8 mouse cellular contexts compared by ENCODE assay signal in the genomic region with DNA sequence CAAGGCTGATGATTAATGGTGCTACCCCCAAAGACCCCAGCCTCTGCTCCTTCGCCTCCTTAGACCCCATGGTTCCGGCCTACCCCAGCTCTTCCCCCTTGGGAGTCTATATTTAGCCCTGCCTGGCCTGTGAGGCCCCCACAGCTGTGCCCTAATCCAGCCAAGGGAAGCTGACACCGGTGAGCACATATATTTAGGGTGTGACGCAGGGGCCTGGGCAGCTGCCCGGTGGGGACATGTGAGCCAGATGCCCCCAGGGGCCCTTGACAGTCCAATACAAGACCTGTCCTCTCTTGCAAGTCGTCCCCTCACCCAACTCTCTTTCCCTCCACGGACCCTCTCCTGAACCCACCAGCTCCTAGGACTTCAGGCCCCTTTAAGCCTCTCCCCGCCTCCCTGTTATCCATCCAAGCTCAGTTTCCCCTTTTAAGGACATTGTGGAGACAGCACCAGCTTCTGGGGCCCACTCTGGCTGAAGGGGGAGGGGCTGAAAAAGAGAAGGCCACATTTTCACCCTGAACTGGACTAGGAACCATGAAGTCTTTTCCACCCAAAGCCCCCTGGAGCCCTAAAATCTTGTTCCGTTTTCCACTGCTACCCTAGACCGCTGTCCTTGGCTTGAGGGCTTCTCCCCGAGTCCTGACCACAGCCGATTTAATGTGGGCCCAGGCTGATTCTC. TPM values are rescaled to one million over a fixed set of nuclear protein-coding genes. Genes with fewer than 3 reads are reported as not detected.
DNase-seq lines count a peak whose midpoint lies in the region; ATAC-seq and TF ChIP-seq lines count a peak whose summit lies in the region.

No protein-coding gene starts in this region.

- H3K4me3 ChIP-seq in ES-Bruce4 (ENCODE audit: low read depth, low read length): 0 out of 2 replicates have a peak overlapping the region, but pooled peaks have one; percentile 69
- peak overlapping the region; percentile 31 for H3K4me3 ChIP-seq in embryonic facial prominence, embryonic 11.5 days (ENCODE audit: low read depth, low read length)
- peak overlapping the region; percentile 96 for H3K4me3 ChIP-seq in heart, embryonic 13.5 days
- H3K4me3 ChIP-seq in midbrain, embryonic 13.5 days (replicated peaks): peak overlapping the region; percentile 40

- TF ChIP-seq EP300 in ES-Bruce4 (IDR thresholded peaks at IDR 0.05; ENCODE audit: insufficient read depth, low read depth, low read length): no peak

- H3K36me3 ChIP-seq in ES-Bruce4 (ENCODE audit: control insufficient read depth, insufficient read depth, low read length, poor library complexity, severe bottlenecking): no peaks in the 10 kb centered on the region
- H3K36me3 ChIP-seq in embryonic facial prominence, embryonic 11.5 days (replicated peaks; ENCODE audit: control insufficient read depth, insufficient read depth, low read depth, low read length): peaks cover 10% of the 10 kb centered on the region
- H3K36me3 ChIP-seq in heart, embryonic 13.5 days: peaks cover 47% of the 10 kb centered on the region
- peaks cover 55% of the 10 kb centered on the region for H3K36me3 ChIP-seq in midbrain, embryonic 13.5 days

- DNase-seq in embryonic facial prominence, embryonic 11.5 days (ENCODE audit: low spot score): no peak
- peak; percentile 61 for DNase-seq in kidney, postnatal 10 days
- DNase-seq in cerebellum, adult 18-20 months: no peak
- no peak for DNase-seq in thymus, postnatal 14 days

- H3K27me3 ChIP-seq in ES-Bruce4 (ENCODE audit: control insufficient read depth, insufficient read depth, low read length, poor library complexity, severe bottlenecking): no peaks in the 10 kb centered on the region
- no peaks in the 10 kb centered on the region for H3K27me3 ChIP-seq in embryonic facial prominence, embryonic 11.5 days (ENCODE audit: control insufficient read depth, insufficient read depth, low read length)
- H3K27me3 ChIP-seq in heart, embryonic 13.5 days (replicated peaks): no peaks in the 10 kb centered on the region
- no peaks in the 10 kb centered on the region for H3K27me3 ChIP-seq in midbrain, embryonic 13.5 days

- TF ChIP-seq POLR2A in ES-Bruce4 (IDR thresholded peaks at IDR 0.05; ENCODE audit: insufficient read depth, low read length): no peak

- no peak for ATAC-seq in embryonic facial prominence, embryonic 11.5 days (replicated peaks; ENCODE audit: insufficient number of reproducible peaks, low FRiP score, low TSS enrichment, low read depth)
- peak; percentile 31; the same call in 1 of the 2 replicates for ATAC-seq in heart, embryonic 13.5 days (ENCODE audit: extremely low read depth, insufficient number of reproducible peaks, low FRiP score, low TSS enrichment)
- ATAC-seq in midbrain, embryonic 13.5 days: no peak
- ATAC-seq in activated CD4-positive, CD25-positive, alpha-beta regulatory T cell, adult 4 months: no peak

- no peak for TF ChIP-seq CTCF in ES-Bruce4 (IDR thresholded peaks at IDR 0.05; ENCODE audit: low read depth, low read length)

- 70% methylated on average over 12 of the region's 12 CpGs for WGBS in embryonic facial prominence, embryonic 11.5 days
- WGBS in heart, embryonic 13.5 days: 21% methylated on average over 12 of the region's 12 CpGs
- 86% methylated on average over 12 of the region's 12 CpGs for WGBS in midbrain, embryonic 13.5 days

- H3K4me2 ChIP-seq in embryonic facial prominence, embryonic 11.5 days (ENCODE audit: low read depth, low read length): peak overlapping the region; percentile 67; the same call in 1 of the 2 replicates
- peak overlapping the region; percentile 98 for H3K4me2 ChIP-seq in heart, embryonic 13.5 days
- H3K4me2 ChIP-seq in midbrain, embryonic 13.5 days (replicated peaks): peak overlapping the region; percentile 97

- H3K9me3 ChIP-seq in ES-Bruce4 (replicated peaks; ENCODE audit: control insufficient read depth, insufficient read depth, low read length, poor library complexity, severe bottlenecking): no peaks in the 10 kb centered on the region
- no peaks in the 10 kb centered on the region for H3K9me3 ChIP-seq in embryonic facial prominence, embryonic 11.5 days (replicated peaks; ENCODE audit: control insufficient read depth, low read length)
- no peaks in the 10 kb centered on the region for H3K9me3 ChIP-seq in heart, embryonic 13.5 days
- H3K9me3 ChIP-seq in midbrain, embryonic 13.5 days: no peaks in the 10 kb centered on the region

- H3K9ac ChIP-seq in ES-Bruce4 (ENCODE audit: low read depth, poor library complexity, severe bottlenecking): peak overlapping the region; percentile 48; the same call in 1 of the 2 replicates
- H3K9ac ChIP-seq in embryonic facial prominence, embryonic 11.5 days (replicated peaks; ENCODE audit: low read length): peak overlapping the region; percentile 53; the same call in 1 of the 2 replicates
- peak overlapping the region; percentile 98 for H3K9ac ChIP-seq in heart, embryonic 13.5 days
- H3K9ac ChIP-seq in midbrain, embryonic 13.5 days (replicated peaks): peak overlapping the region; percentile 64

- H3K27ac ChIP-seq in ES-Bruce4 (ENCODE audit: insufficient read depth, low read length): no peak overlapping the region
- H3K27ac ChIP-seq in embryonic facial prominence, embryonic 11.5 days (replicated peaks; ENCODE audit: low read depth, low read length): no peak overlapping the region
- H3K27ac ChIP-seq in heart, embryonic 13.5 days (replicated peaks): peak overlapping the region; percentile 98
- H3K27ac ChIP-seq in midbrain, embryonic 13.5 days: no peak overlapping the region

- no peaks in the 10 kb centered on the region for H3K4me1 ChIP-seq in ES-Bruce4 (ENCODE audit: control insufficient read depth, insufficient read depth, low read length)
- peaks cover 6% of the 10 kb centered on the region for H3K4me1 ChIP-seq in embryonic facial prominence, embryonic 11.5 days (ENCODE audit: control insufficient read depth, insufficient read depth, low read length)
- peaks cover 69% of the 10 kb centered on the region for H3K4me1 ChIP-seq in heart, embryonic 13.5 days
- peaks cover 50% of the 10 kb centered on the region for H3K4me1 ChIP-seq in midbrain, embryonic 13.5 days (replicated peaks)

RNA-seq across cellular contexts. Expression of a gene that starts 0.9 kb away (rescaled TPM):
- polyA plus RNA-seq in ES-Bruce4 (2011; ENCODE audit: insufficient read depth, insufficient read length, low read depth, missing spikeins): 4.3 and 5.4 TPM in 2 replicates
- 4.5 and 5.5 TPM in 2 replicates for polyA plus RNA-seq in embryonic facial prominence, embryonic 11.5 days (2014; fragmentation: Nextera tagmentation; extraction: Ambion mirVana)
- 85.9 and 96.8 TPM in 2 replicates for polyA plus RNA-seq in heart, embryonic 13.5 days (2015; fragmentation: Nextera tagmentation; extraction: Ambion mirVana)
- 8.9 and 10.5 TPM in 2 replicates for polyA plus RNA-seq in midbrain, embryonic 13.5 days (2015; fragmentation: Nextera tagmentation; extraction: Ambion mirVana)
- 10 to 100 TPM; 16.5 to 26.4 TPM for polyA plus RNA-seq in activated CD4-positive, CD25-positive, alpha-beta regulatory T cell, adult 4 months (2017; shearing (Covaris generic))

RNA-seq across cellular contexts. Expression of a gene that starts 4.3 kb away (rescaled TPM):
- 13.1 and 14.6 TPM in 2 replicates for polyA plus RNA-seq in ES-Bruce4 (2011; ENCODE audit: insufficient read depth, insufficient read length, low read depth, missing spikeins)
- 137 and 151 TPM in 2 replicates for polyA plus RNA-seq in embryonic facial prominence, embryonic 11.5 days (2014; fragmentation: Nextera tagmentation; extraction: Ambion mirVana)
- polyA plus RNA-seq in heart, embryonic 13.5 days (2015; fragmentation: Nextera tagmentation; extraction: Ambion mirVana): 79.7 and 82.6 TPM in 2 replicates
- polyA plus RNA-seq in midbrain, embryonic 13.5 days (2015; fragmentation: Nextera tagmentation; extraction: Ambion mirVana): 179 and 197 TPM in 2 replicates
- 10 to 100 TPM; 20.1 to 44.7 TPM for polyA plus RNA-seq in activated CD4-positive, CD25-positive, alpha-beta regulatory T cell, adult 4 months (2017; shearing (Covaris generic))

RNA-seq across cellular contexts. Expression of a gene that starts 15.5 kb away (rescaled TPM):
- 5.9 and 8.2 TPM in 2 replicates for polyA plus RNA-seq in ES-Bruce4 (2011; ENCODE audit: insufficient read depth, insufficient read length, low read depth, missing spikeins)
- polyA plus RNA-seq in embryonic facial prominence, embryonic 11.5 days (2014; fragmentation: Nextera tagmentation; extraction: Ambion mirVana): 5.9 and 9.5 TPM in 2 replicates
- 22.5 and 24.7 TPM in 2 replicates for polyA plus RNA-seq in heart, embryonic 13.5 days (2015; fragmentation: Nextera tagmentation; extraction: Ambion mirVana)
- polyA plus RNA-seq in midbrain, embryonic 13.5 days (2015; fragmentation: Nextera tagmentation; extraction: Ambion mirVana): 7.1 and 9.5 TPM in 2 replicates
- polyA plus RNA-seq in activated CD4-positive, CD25-positive, alpha-beta regulatory T cell, adult 4 months (2017; shearing (Covaris generic)): not detected

RNA-seq across cellular contexts. Expression of a gene that starts 21.0 kb away (rescaled TPM):
- not detected in 2 replicates for polyA plus RNA-seq in ES-Bruce4 (2011; ENCODE audit: insufficient read depth, insufficient read length, low read depth, missing spikeins)
- not detected in 2 replicates for polyA plus RNA-seq in embryonic facial prominence, embryonic 11.5 days (2014; fragmentation: Nextera tagmentation; extraction: Ambion mirVana)
- polyA plus RNA-seq in heart, embryonic 13.5 days (2015; fragmentation: Nextera tagmentation; extraction: Ambion mirVana): 0.29 TPM in 1 of 2 replicates, not detected in the other
- polyA plus RNA-seq in midbrain, embryonic 13.5 days (2015; fragmentation: Nextera tagmentation; extraction: Ambion mirVana): 0.15 TPM in 1 of 2 replicates, not detected in the other
- 1 to 10 TPM; 1.5 to 2.8 TPM for polyA plus RNA-seq in activated CD4-positive, CD25-positive, alpha-beta regulatory T cell, adult 4 months (2017; shearing (Covaris generic))

RNA-seq across cellular contexts. Expression of a gene that starts 36.5 kb away (rescaled TPM):
- 39.7 and 43.7 TPM in 2 replicates for polyA plus RNA-seq in ES-Bruce4 (2011; ENCODE audit: insufficient read depth, insufficient read length, low read depth, missing spikeins)
- polyA plus RNA-seq in embryonic facial prominence, embryonic 11.5 days (2014; fragmentation: Nextera tagmentation; extraction: Ambion mirVana): 17.5 and 22.0 TPM in 2 replicates
- polyA plus RNA-seq in heart, embryonic 13.5 days (2015; fragmentation: Nextera tagmentation; extraction: Ambion mirVana): 13.6 and 14.9 TPM in 2 replicates
- polyA plus RNA-seq in midbrain, embryonic 13.5 days (2015; fragmentation: Nextera tagmentation; extraction: Ambion mirVana): 25.6 and 29.1 TPM in 2 replicates
- polyA plus RNA-seq in activated CD4-positive, CD25-positive, alpha-beta regulatory T cell, adult 4 months (2017; shearing (Covaris generic)): 10 to 100 TPM; 20.6 to 21.7 TPM

Comparison
In these comparisons a context has a peak if more than half of its experiments do, and no peak if none do; other contexts are left out.
1. H3K4me3 ChIP-seq: peak in every context shown above with its lines; median percentile 96 in heart, embryonic 13.5 days; 69 in ES-Bruce4; 40 in midbrain, embryonic 13.5 days; 31 in embryonic facial prominence, embryonic 11.5 days.
2. H3K9ac ChIP-seq: peak in every context shown above with its lines; median percentile 98 in heart, embryonic 13.5 days; 64 in midbrain, embryonic 13.5 days; 53 in embryonic facial prominence, embryonic 11.5 days; 48 in ES-Bruce4.